Mouse (Mus musculus): ENCODE measurements around the gene Gamt. TPM values are rescaled to one million over a fixed set of nuclear protein-coding genes. Genes with fewer than 3 reads are reported as not detected.
A peak's percentile ranks its signal among the peaks of the same experiment; 100 is the strongest.

Gamt gene
- polyA plus RNA-seq, 1 experiment from 2014 or later = 61.2 TPM

GRCm38 (mm10) chr10:80255881-80256535 lies 4.8 kb downstream of the Gamt start:
- H3K36me3 ChIP-seq (ENCODE audit: control insufficient read depth, insufficient read depth, low read length) = peaks cover 65% of the 10 kb centered on the region

GRCm38 (mm10) chr10:80254331-80255297 lies 6.2 kb downstream of the Gamt start:
- H3K4me1 ChIP-seq (replicated peaks; ENCODE audit: control insufficient read depth, insufficient read depth, low read length) = peaks cover 10% of the 10 kb centered on the region
- H3K27ac ChIP-seq (ENCODE audit: low read depth) = no peak overlapping the region
- WGBS = 94% methylated on average over 26 of the region's 26 CpGs
- peaks cover 65% of the 10 kb centered on the region for H3K36me3 ChIP-seq (ENCODE audit: control insufficient read depth, insufficient read depth, low read length)
- no peaks in the 10 kb centered on the region for H3K27me3 ChIP-seq (replicated peaks; ENCODE audit: control insufficient read depth, insufficient read depth, low read length)
- H3K9me3 ChIP-seq (ENCODE audit: control insufficient read depth, low read length) = no peaks in the 10 kb centered on the region
- DNase-seq (ENCODE audit: low spot score) = no peak
- H3K4me3 ChIP-seq (ENCODE audit: low read depth, low read length) = no peak overlapping the region
- H3K9ac ChIP-seq (ENCODE audit: low read length) = no peak overlapping the region
- H3K4me2 ChIP-seq (ENCODE audit: low read length) = no peak overlapping the region
- ATAC-seq (replicated peaks; ENCODE audit: low FRiP score, low TSS enrichment, low read depth) = no peak

More at GRCm38 (mm10) chr10:80255881-80256535, 4.8 kb downstream of the Gamt start:
- Histone ChIP-seq H3K9me3 (ENCODE audit: control insufficient read depth, low read length) (no peaks in the 10 kb centered on the region), H3K27ac (ENCODE audit: low read depth) (no peak overlapping the region), H3K4me1 (replicated peaks; ENCODE audit: control insufficient read depth, insufficient read depth, low read length) (peaks cover 16% of the 10 kb centered on the region), H3K4me3 (ENCODE audit: low read depth, low read length) (no peak overlapping the region), H3K4me2 (ENCODE audit: low read length) (no peak overlapping the region), H3K9ac (ENCODE audit: low read length) (no peak overlapping the region), H3K27me3 (replicated peaks; ENCODE audit: control insufficient read depth, insufficient read depth, low read length) (no peaks in the 10 kb centered on the region)
- ATAC-seq (replicated peaks; ENCODE audit: low FRiP score, low TSS enrichment, low read depth) = no peak
- 90% methylated on average over 5 of the region's 5 CpGs for WGBS
- DNase-seq (ENCODE audit: low spot score) = no peak

- Histone ChIP-seq H3K9me3 (ENCODE audit: control insufficient read depth, low read length) (no peaks in the 10 kb centered on the region), H3K4me2 (ENCODE audit: low read length) (no peak overlapping the region), H3K27me3 (replicated peaks; ENCODE audit: control insufficient read depth, insufficient read depth, low read length) (no peaks in the 10 kb centered on the region), H3K4me3 (ENCODE audit: low read depth, low read length) (no peak overlapping the region), H3K27ac (ENCODE audit: low read depth) (no peak overlapping the region), H3K4me1 (replicated peaks; ENCODE audit: control insufficient read depth, insufficient read depth, low read length) (peaks cover 6% of the 10 kb centered on the region), H3K9ac (ENCODE audit: low read length) (no peak overlapping the region), H3K36me3 (ENCODE audit: control insufficient read depth, insufficient read depth, low read length) (peaks cover 59% of the 10 kb centered on the region)
- WGBS = 85% methylated on average over 6 of the region's 6 CpGs
- no peak for DNase-seq (ENCODE audit: low spot score)
- ATAC-seq (replicated peaks; ENCODE audit: low FRiP score, low TSS enrichment, low read depth) = no peak
Observed at GRCm38 (mm10) chr10:80253551-80253950, 7.3 kb downstream of the Gamt start.

GRCm38 (mm10) chr10:80252493-80253274 lies 8.1 kb downstream of the Gamt start:
- no peaks in the 10 kb centered on the region for H3K9me3 ChIP-seq (ENCODE audit: control insufficient read depth, low read length)
- H3K4me2 ChIP-seq (ENCODE audit: low read length) = no peak overlapping the region
- H3K27ac ChIP-seq (ENCODE audit: low read depth) = no peak overlapping the region
- DNase-seq (ENCODE audit: low spot score) (no peak), ATAC-seq (replicated peaks; ENCODE audit: low FRiP score, low TSS enrichment, low read depth) (no peak)
- H3K4me3 ChIP-seq (ENCODE audit: low read depth, low read length) = no peak overlapping the region
- peaks cover 6% of the 10 kb centered on the region for H3K4me1 ChIP-seq (replicated peaks; ENCODE audit: control insufficient read depth, insufficient read depth, low read length)
- 90% methylated on average over 11 of the region's 11 CpGs for WGBS
- peaks cover 51% of the 10 kb centered on the region for H3K36me3 ChIP-seq (ENCODE audit: control insufficient read depth, insufficient read depth, low read length)
- no peak overlapping the region for H3K9ac ChIP-seq (ENCODE audit: low read length)
- H3K27me3 ChIP-seq (replicated peaks; ENCODE audit: control insufficient read depth, insufficient read depth, low read length) = no peaks in the 10 kb centered on the region

GRCm38 (mm10) chr10:80252011-80252410 lies 8.8 kb downstream of the Gamt start:
- no peaks in the 10 kb centered on the region for H3K9me3 ChIP-seq (ENCODE audit: control insufficient read depth, low read length)
- no peak overlapping the region for H3K27ac ChIP-seq (ENCODE audit: low read depth)
- H3K9ac ChIP-seq (ENCODE audit: low read length) = no peak overlapping the region
- no peaks in the 10 kb centered on the region for H3K27me3 ChIP-seq (replicated peaks; ENCODE audit: control insufficient read depth, insufficient read depth, low read length)
- no peak for DNase-seq (ENCODE audit: low spot score)
- ATAC-seq (replicated peaks; ENCODE audit: low FRiP score, low TSS enrichment, low read depth) = no peak
- H3K36me3 ChIP-seq (ENCODE audit: control insufficient read depth, insufficient read depth, low read length) = peaks cover 46% of the 10 kb centered on the region
- no peak overlapping the region for H3K4me2 ChIP-seq (ENCODE audit: low read length)
- peaks cover 6% of the 10 kb centered on the region for H3K4me1 ChIP-seq (replicated peaks; ENCODE audit: control insufficient read depth, insufficient read depth, low read length)
- no peak overlapping the region for H3K4me3 ChIP-seq (ENCODE audit: low read depth, low read length)

- Histone ChIP-seq H3K4me3 (ENCODE audit: low read depth, low read length) (0 out of 2 replicates have a peak overlapping the region, but pooled peaks have one; percentile 1), H3K4me2 (ENCODE audit: low read length) (peak overlapping the region; percentile 91)
- ATAC-seq (replicated peaks; ENCODE audit: low FRiP score, low TSS enrichment, low read depth) = no peak
Observed at GRCm38 (mm10) chr10:80250573-80250972, 10.2 kb downstream of the Gamt start.

GRCm38 (mm10) chr10:80250059-80250458 lies 10.8 kb downstream of the Gamt start:
- DNase-seq (ENCODE audit: low spot score) = no peak
- Histone ChIP-seq H3K9ac (ENCODE audit: low read length) (peak overlapping the region; percentile 86), H3K27me3 (replicated peaks; ENCODE audit: control insufficient read depth, insufficient read depth, low read length) (no peaks in the 10 kb centered on the region), H3K9me3 (ENCODE audit: control insufficient read depth, low read length) (no peaks in the 10 kb centered on the region), H3K4me2 (ENCODE audit: low read length) (peak overlapping the region; percentile 91), H3K4me1 (replicated peaks; ENCODE audit: control insufficient read depth, insufficient read depth, low read length) (peaks cover 10% of the 10 kb centered on the region), H3K36me3 (ENCODE audit: control insufficient read depth, insufficient read depth, low read length) (peaks cover 27% of the 10 kb centered on the region), H3K4me3 (ENCODE audit: low read depth, low read length) (peak overlapping the region; percentile 94), H3K27ac (ENCODE audit: low read depth) (peak overlapping the region; percentile 91; the same call in 1 of the 2 replicates)
- 33% methylated on average over 2 of the region's 2 CpGs for WGBS
- no peak for ATAC-seq (replicated peaks; ENCODE audit: low FRiP score, low TSS enrichment, low read depth)

More at GRCm38 (mm10) chr10:80250573-80250972, 10.2 kb downstream of the Gamt start:
- peaks cover 6% of the 10 kb centered on the region for H3K4me1 ChIP-seq (replicated peaks; ENCODE audit: control insufficient read depth, insufficient read depth, low read length)
- H3K9me3 ChIP-seq (ENCODE audit: control insufficient read depth, low read length) = no peaks in the 10 kb centered on the region
- peaks cover 32% of the 10 kb centered on the region for H3K36me3 ChIP-seq (ENCODE audit: control insufficient read depth, insufficient read depth, low read length)
- no peak overlapping the region for H3K27ac ChIP-seq (ENCODE audit: low read depth)
- 86% methylated on average over 4 of the region's 4 CpGs for WGBS
- H3K27me3 ChIP-seq (replicated peaks; ENCODE audit: control insufficient read depth, insufficient read depth, low read length) = no peaks in the 10 kb centered on the region
- peak overlapping the region; percentile 86 for H3K9ac ChIP-seq (ENCODE audit: low read length)
- DNase-seq (ENCODE audit: low spot score) = no peak

- Histone ChIP-seq H3K4me3 (ENCODE audit: low read depth, low read length) (peak within 1 kb of the TSS; percentile 94), H3K27me3 (replicated peaks; ENCODE audit: control insufficient read depth, insufficient read depth, low read length) (no peaks in the 10 kb centered on the region), H3K27ac (ENCODE audit: low read depth) (peak within 1 kb of the TSS; percentile 91), H3K4me1 (replicated peaks; ENCODE audit: control insufficient read depth, insufficient read depth, low read length) (peaks cover 10% of the 10 kb centered on the region), H3K4me2 (ENCODE audit: low read length) (peak within 1 kb of the TSS; percentile 91), H3K9me3 (ENCODE audit: control insufficient read depth, low read length) (no peaks in the 10 kb centered on the region), H3K9ac (ENCODE audit: low read length) (peak within 1 kb of the TSS; percentile 86), H3K36me3 (ENCODE audit: control insufficient read depth, insufficient read depth, low read length) (peaks cover 24% of the 10 kb centered on the region)
- WGBS = under 1% methylated on average over 53 of the region's 53 CpGs
- DNase-seq (ENCODE audit: low spot score) = peak; percentile 99
- ATAC-seq (replicated peaks; ENCODE audit: low FRiP score, low TSS enrichment, low read depth) = peak; percentile 90
Observed at GRCm38 (mm10) chr10:80248971-80249640, 11.7 kb downstream of the Gamt start, which contains the start of gene Ndufs7. TSS of gene Ndufs7 (plus strand) at chr10:80249121.
